Comparison of ENCODE assay signal across 8 mouse cellular contexts in the genomic region with DNA sequence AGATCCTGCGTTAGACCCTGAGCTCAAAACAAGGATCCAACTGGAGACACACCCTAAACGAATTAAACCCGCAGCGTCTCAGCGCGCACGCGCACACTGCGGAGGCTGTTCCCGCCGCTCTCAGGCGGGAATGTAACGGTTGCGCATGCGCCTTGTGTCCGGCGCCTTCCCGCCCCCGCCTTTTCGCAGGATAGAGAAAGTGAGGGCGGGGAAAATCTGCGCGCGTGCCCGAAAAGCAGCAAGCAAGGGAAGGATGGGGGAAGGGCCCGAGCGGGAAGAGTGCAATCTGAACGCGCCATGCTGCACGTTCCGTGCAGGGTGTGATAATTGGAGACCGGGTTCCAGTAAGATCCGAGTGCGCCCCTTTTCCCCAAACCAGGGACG. TPM values are rescaled to one million over a fixed set of nuclear protein-coding genes. Genes with fewer than 3 reads are reported as not detected.
DNase-seq lines count a peak whose midpoint lies in the region; ATAC-seq and TF ChIP-seq lines count a peak whose summit lies in the region.

No protein-coding gene starts in this region.

- ATAC-seq in CD4-positive, CD25-positive, alpha-beta regulatory T cell, adult 4 months: peak; percentile 65
- ATAC-seq in erythroid progenitor cell, adult 5-6 weeks (replicated peaks; ENCODE audit: low FRiP score, poor library complexity, severe bottlenecking): peak; percentile 85
- ATAC-seq in heart, embryonic 13.5 days (ENCODE audit: extremely low read depth, insufficient number of reproducible peaks, low FRiP score, low TSS enrichment): peak; percentile 76
- ATAC-seq in liver, embryonic 11.5 days (replicated peaks; ENCODE audit: low FRiP score): peak; percentile 75

- peak overlapping the region; percentile 78 for H3K27ac ChIP-seq in brown adipose tissue, adult 24 weeks (replicated peaks; ENCODE audit: low read depth, low read length)
- peak overlapping the region; percentile 100 for H3K27ac ChIP-seq in heart, embryonic 13.5 days (replicated peaks)
- H3K27ac ChIP-seq in liver, embryonic 11.5 days (ENCODE audit: low read depth, low read length): peak overlapping the region; percentile 99

- peaks cover 3% of the 10 kb centered on the region for H3K4me1 ChIP-seq in brown adipose tissue, adult 24 weeks (ENCODE audit: control insufficient read depth, insufficient read depth, insufficient read length, low read length)
- peaks cover 29% of the 10 kb centered on the region for H3K4me1 ChIP-seq in heart, embryonic 13.5 days
- peaks cover 13% of the 10 kb centered on the region for H3K4me1 ChIP-seq in liver, embryonic 11.5 days (replicated peaks; ENCODE audit: control insufficient read depth, insufficient read depth, low read length)

- peak overlapping the region; percentile 83 for H3K4me2 ChIP-seq in heart, embryonic 13.5 days
- H3K4me2 ChIP-seq in liver, embryonic 11.5 days: peak overlapping the region; percentile 99
- H3K4me2 ChIP-seq in myocyte (ENCODE audit: low read depth): peak overlapping the region; percentile 87

- peak overlapping the region; percentile 99 for H3K9ac ChIP-seq in heart, embryonic 13.5 days
- H3K9ac ChIP-seq in liver, embryonic 11.5 days (ENCODE audit: low read depth, low read length): peak overlapping the region; percentile 96

- H3K79me2 ChIP-seq in myocyte (ENCODE audit: control insufficient read depth, insufficient read depth): peaks cover 27% of the 10 kb centered on the region

- H3K36me3 ChIP-seq in heart, embryonic 13.5 days: peaks cover 22% of the 10 kb centered on the region
- peaks cover 2% of the 10 kb centered on the region; the same call in 1 of the 2 replicates for H3K36me3 ChIP-seq in liver, embryonic 11.5 days (ENCODE audit: control insufficient read depth, insufficient read depth, low read length)
- peaks cover 18% of the 10 kb centered on the region for H3K36me3 ChIP-seq in myocyte (ENCODE audit: control insufficient read depth, insufficient read depth)

- no peaks in the 10 kb centered on the region for H3K27me3 ChIP-seq in heart, embryonic 13.5 days (replicated peaks)
- H3K27me3 ChIP-seq in liver, embryonic 11.5 days (replicated peaks; ENCODE audit: control insufficient read depth, insufficient read depth, low read length): no peaks in the 10 kb centered on the region
- no peaks in the 10 kb centered on the region for H3K27me3 ChIP-seq in myocyte (ENCODE audit: control insufficient read depth, insufficient read depth, insufficient read length)

- peak overlapping the region; percentile 36 for H3ac ChIP-seq in myocyte (ENCODE audit: control insufficient read depth, insufficient read length)

- H3K4me3 ChIP-seq in brown adipose tissue, adult 24 weeks (ENCODE audit: insufficient read depth, low read depth, low read length): peak overlapping the region; percentile 94
- H3K4me3 ChIP-seq in heart, embryonic 13.5 days: peak overlapping the region; percentile 87
- H3K4me3 ChIP-seq in liver, embryonic 11.5 days (ENCODE audit: low read depth, low read length): peak overlapping the region; percentile 84
- H3K4me3 ChIP-seq in myocyte: peak overlapping the region; percentile 96

- no peaks in the 10 kb centered on the region for H3K9me3 ChIP-seq in heart, embryonic 13.5 days
- H3K9me3 ChIP-seq in liver, embryonic 11.5 days (ENCODE audit: control insufficient read depth, low read length): no peaks in the 10 kb centered on the region

- under 1% methylated on average over 35 of the region's 35 CpGs for WGBS in heart, embryonic 13.5 days
- 0% methylated on average over 35 of the region's 35 CpGs for WGBS in liver, embryonic 11.5 days

- peak; percentile 99 for DNase-seq in kidney, postnatal 10 days
- DNase-seq in liver, embryonic 11.5 days (ENCODE audit: low spot score): peak; percentile 97
- DNase-seq in spleen, postnatal 4 days (ENCODE audit: low spot score in 2 of 2): peak; percentile 94 to 96

- peak; percentile 73 for TF ChIP-seq POLR2A in myocyte (IDR thresholded peaks at IDR 0.05; ENCODE audit: insufficient read length, low read depth)

TF ChIP-seq in myocyte, 11 proteins besides CTCF, POLR2A, EP300 and RAD21:
- TF ChIP-seq POLR2AphosphoS2 (IDR thresholded peaks at IDR 0.05; ENCODE audit: insufficient read length, low read depth) (peak; percentile 89), MYOD1 (IDR thresholded peaks at IDR 0.05; ENCODE audit: control insufficient read depth in 1 of 3, insufficient read length in 2 of 3, low read depth in 2 of 3) (peak in 1 of 3 experiments; percentile 34), SRF (IDR thresholded peaks at IDR 0.05; ENCODE audit: control insufficient read depth, insufficient read length, low read depth) (peak; percentile 40), USF1 (IDR thresholded peaks at IDR 0.05; ENCODE audit: low read depth) (no peak), CEBPB (IDR thresholded peaks at IDR 0.05; ENCODE audit: insufficient read depth, poor library complexity, severe bottlenecking) (no peak), MYOG (IDR thresholded peaks at IDR 0.05; ENCODE audit: control insufficient read depth in 1 of 3, insufficient read depth in 1 of 3, insufficient read length in 2 of 3, low read depth in 2 of 3) (peak in 1 of 3 experiments; percentile 29), E2F4 (IDR thresholded peaks at IDR 0.05; ENCODE audit: insufficient read depth) (peak; percentile 86), REST (IDR thresholded peaks at IDR 0.05; ENCODE audit: insufficient read depth, insufficient read length) (no peak), MAX (IDR thresholded peaks at IDR 0.05; ENCODE audit: low read depth) (peak; percentile 19), TCF12 (IDR thresholded peaks at IDR 0.05; ENCODE audit: insufficient read depth, poor library complexity, severe bottlenecking) (no peak), TCF3 (IDR thresholded peaks at IDR 0.05; ENCODE audit: insufficient read length, low read depth) (no peak)

RNA-seq across cellular contexts. Expression of gene Tuba1b, which starts 0.5 kb away (rescaled TPM):
- polyA plus RNA-seq in CD4-positive, CD25-positive, alpha-beta regulatory T cell, adult 4 months (2017; shearing (Covaris generic)): 100 to 1,000 TPM; 419 to 534 TPM
- 520 and 550 TPM in 2 replicates for polyA plus RNA-seq in brown adipose tissue, adult 24 weeks (2012; ENCODE audit: insufficient read depth, insufficient read length, missing spikeins)
- 2,503 and 2,754 TPM in 2 replicates for total RNA-seq in erythroid progenitor cell, adult 5-6 weeks (2015; ENCODE audit: low replicate concordance)
- total RNA-seq in erythroid progenitor cell, adult 5-6 weeks (2017; ENCODE audit: low replicate concordance): 632 and 670 TPM in 2 replicates
- polyA plus RNA-seq in heart, embryonic 13.5 days (2015; fragmentation: Nextera tagmentation; extraction: Ambion mirVana): 1,584 and 1,655 TPM in 2 replicates
- 1,854 and 2,015 TPM in 2 replicates for polyA plus RNA-seq in liver, embryonic 11.5 days (2014; fragmentation: Nextera tagmentation; extraction: Ambion mirVana)
- polyA plus RNA-seq in myocyte (2012; fragmentation: generic; extraction: Trizol): 2,204 TPM

RNA-seq across cellular contexts. Expression of gene Lmbr1l, which starts 15.8 kb away (rescaled TPM):
- 10 to 100 TPM; 23.3 to 61.6 TPM for polyA plus RNA-seq in CD4-positive, CD25-positive, alpha-beta regulatory T cell, adult 4 months (2017; shearing (Covaris generic))
- 6.0 and 6.3 TPM in 2 replicates for polyA plus RNA-seq in brown adipose tissue, adult 24 weeks (2012; ENCODE audit: insufficient read depth, insufficient read length, missing spikeins)
- total RNA-seq in erythroid progenitor cell, adult 5-6 weeks (2015; ENCODE audit: low replicate concordance): 7.9 and 15.1 TPM in 2 replicates
- total RNA-seq in erythroid progenitor cell, adult 5-6 weeks (2017; ENCODE audit: low replicate concordance): 9.0 and 12.1 TPM in 2 replicates
- polyA plus RNA-seq in heart, embryonic 13.5 days (2015; fragmentation: Nextera tagmentation; extraction: Ambion mirVana): 13.5 and 15.0 TPM in 2 replicates
- polyA plus RNA-seq in liver, embryonic 11.5 days (2014; fragmentation: Nextera tagmentation; extraction: Ambion mirVana): 1.6 and 2.8 TPM in 2 replicates
- polyA plus RNA-seq in myocyte (2012; fragmentation: generic; extraction: Trizol): 33.4 TPM

RNA-seq across cellular contexts. Expression of gene Gm49450, which starts 19.5 kb away (rescaled TPM):
- polyA plus RNA-seq in CD4-positive, CD25-positive, alpha-beta regulatory T cell, adult 4 months (2017; shearing (Covaris generic)): not detected
- polyA plus RNA-seq in brown adipose tissue, adult 24 weeks (2012; ENCODE audit: insufficient read depth, insufficient read length, missing spikeins): not detected in 2 replicates
- not detected in 2 replicates for total RNA-seq in erythroid progenitor cell, adult 5-6 weeks (2015; ENCODE audit: low replicate concordance)
- not detected in 2 replicates for total RNA-seq in erythroid progenitor cell, adult 5-6 weeks (2017; ENCODE audit: low replicate concordance)
- not detected in 2 replicates for polyA plus RNA-seq in heart, embryonic 13.5 days (2015; fragmentation: Nextera tagmentation; extraction: Ambion mirVana)
- not detected in 2 replicates for polyA plus RNA-seq in liver, embryonic 11.5 days (2014; fragmentation: Nextera tagmentation; extraction: Ambion mirVana)
- polyA plus RNA-seq in myocyte (2012; fragmentation: generic; extraction: Trizol): 0.84 TPM

RNA-seq across cellular contexts. Expression of gene Tuba1a, which starts 19.7 kb away (rescaled TPM):
- polyA plus RNA-seq in CD4-positive, CD25-positive, alpha-beta regulatory T cell, adult 4 months (2017; shearing (Covaris generic)): 100 to 1,000 TPM; 212 to 259 TPM
- polyA plus RNA-seq in brown adipose tissue, adult 24 weeks (2012; ENCODE audit: insufficient read depth, insufficient read length, missing spikeins): 125 and 132 TPM in 2 replicates
- total RNA-seq in erythroid progenitor cell, adult 5-6 weeks (2015; ENCODE audit: low replicate concordance): 6.5 and 38.1 TPM in 2 replicates
- total RNA-seq in erythroid progenitor cell, adult 5-6 weeks (2017; ENCODE audit: low replicate concordance): 5.9 and 9.6 TPM in 2 replicates
- polyA plus RNA-seq in heart, embryonic 13.5 days (2015; fragmentation: Nextera tagmentation; extraction: Ambion mirVana): 1,012 and 1,030 TPM in 2 replicates
- polyA plus RNA-seq in liver, embryonic 11.5 days (2014; fragmentation: Nextera tagmentation; extraction: Ambion mirVana): 419 and 432 TPM in 2 replicates
- 3,074 TPM for polyA plus RNA-seq in myocyte (2012; fragmentation: generic; extraction: Trizol)

RNA-seq across cellular contexts. Expression of gene Dhh, which starts 35.5 kb away (rescaled TPM):
- polyA plus RNA-seq in CD4-positive, CD25-positive, alpha-beta regulatory T cell, adult 4 months (2017; shearing (Covaris generic)): not detected
- polyA plus RNA-seq in brown adipose tissue, adult 24 weeks (2012; ENCODE audit: insufficient read depth, insufficient read length, missing spikeins): 0.40 and 0.46 TPM in 2 replicates
- total RNA-seq in erythroid progenitor cell, adult 5-6 weeks (2015; ENCODE audit: low replicate concordance): not detected in 2 replicates
- total RNA-seq in erythroid progenitor cell, adult 5-6 weeks (2017; ENCODE audit: low replicate concordance): not detected in 2 replicates
- polyA plus RNA-seq in heart, embryonic 13.5 days (2015; fragmentation: Nextera tagmentation; extraction: Ambion mirVana): 2.1 and 2.3 TPM in 2 replicates
- 0.37 and 0.45 TPM in 2 replicates for polyA plus RNA-seq in liver, embryonic 11.5 days (2014; fragmentation: Nextera tagmentation; extraction: Ambion mirVana)
- polyA plus RNA-seq in myocyte (2012; fragmentation: generic; extraction: Trizol): 0.11 TPM

Comparison
In these comparisons a context has a peak if more than half of its experiments do, and no peak if none do; other contexts are left out.
1. Peak in every context shown above with its lines: DNase-seq, ATAC-seq, H3K4me3 ChIP-seq and H3K27ac ChIP-seq.